Mouse (Mus musculus): ENCODE measurements around the gene Kank2. TPM values are rescaled to one million over a fixed set of nuclear protein-coding genes. Genes with fewer than 3 reads are reported as not detected.
A peak's percentile ranks its signal among the peaks of the same experiment; 100 is the strongest.

Gene Kank2
- polyA plus RNA-seq, 1 experiment from 2014 or later, result 6.4 TPM

DNA sequence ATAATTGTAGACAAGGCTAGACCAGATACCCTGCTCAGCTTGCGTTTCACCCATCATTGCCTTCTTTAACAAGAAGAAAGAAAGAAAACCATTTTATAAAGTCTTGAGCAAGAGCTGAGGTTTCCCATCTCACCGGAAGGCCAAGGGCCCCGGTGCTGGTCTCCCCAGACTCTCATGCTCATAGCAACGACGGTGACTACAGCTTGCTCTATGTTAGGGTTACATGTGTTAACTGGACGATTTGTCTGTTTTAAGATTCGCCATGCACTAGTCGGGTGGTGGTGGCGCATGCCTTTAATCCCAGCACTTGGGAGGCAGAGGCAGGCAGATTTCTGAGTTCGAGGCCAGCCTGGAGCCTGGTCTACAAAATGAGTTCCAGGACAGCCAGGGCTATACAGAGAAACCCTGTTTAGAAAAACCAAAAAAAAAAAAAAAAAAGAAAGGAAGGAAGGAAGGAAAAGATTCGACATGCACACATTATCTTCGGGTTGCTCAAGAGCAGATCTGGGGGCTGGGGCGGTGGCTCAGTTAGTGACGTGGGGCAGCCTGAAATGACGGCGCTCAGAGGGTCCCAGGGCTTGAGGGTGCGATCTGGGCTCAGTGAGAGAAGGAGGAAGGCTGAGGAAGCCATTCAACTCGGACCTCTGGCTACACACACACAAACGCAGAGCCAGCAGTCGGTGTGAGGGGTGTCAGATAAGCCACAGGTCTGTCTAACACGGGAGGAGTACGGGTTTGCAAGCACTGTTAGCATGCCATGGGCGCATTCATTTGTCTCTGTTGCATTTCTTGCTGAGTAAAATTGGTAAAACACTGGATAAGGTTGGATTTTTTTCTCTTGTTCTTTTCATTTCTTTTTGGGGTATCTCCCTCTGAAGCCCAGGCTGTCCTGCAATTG is 73.1 kb downstream of the Kank2 start:
- Histone ChIP-seq H3K27me3 (replicated peaks; ENCODE audit: control insufficient read depth, insufficient read depth, low read length) (no peaks in the 10 kb centered on the region), H3K9ac (ENCODE audit: low read depth, low read length) (peak overlapping the region; percentile 74), H3K4me2 (replicated peaks; ENCODE audit: low read depth) (peak overlapping the region; percentile 77), H3K36me3 (ENCODE audit: control insufficient read depth, insufficient read depth) (no peaks in the 10 kb centered on the region; the same call in 1 of the 2 replicates), H3K4me1 (replicated peaks; ENCODE audit: control insufficient read depth, insufficient read depth, low read length) (peaks cover 9% of the 10 kb centered on the region), H3K4me3 (ENCODE audit: low read depth, low read length) (peak overlapping the region; percentile 79), H3K27ac (ENCODE audit: low read depth, low read length) (peak overlapping the region; percentile 97), H3K9me3 (ENCODE audit: control insufficient read depth) (no peaks in the 10 kb centered on the region)
- no peak for ATAC-seq
- 26% methylated on average over 23 of the region's 23 CpGs for WGBS
- TF ChIP-seq CTCF (IDR thresholded peaks at IDR 0.05; ENCODE audit: low read depth), result no peak

GRCm38 (mm10) chr9:21724147-21724536 is 74.4 kb downstream of the Kank2 start:
- WGBS, result under 1% methylated on average over 18 of the region's 18 CpGs
- Histone ChIP-seq H3K36me3 (ENCODE audit: control insufficient read depth, insufficient read depth) (no peaks in the 10 kb centered on the region; the same call in 1 of the 2 replicates), H3K4me3 (ENCODE audit: low read depth, low read length) (peak overlapping the region; percentile 79), H3K4me2 (replicated peaks; ENCODE audit: low read depth) (peak overlapping the region; percentile 77), H3K9me3 (ENCODE audit: control insufficient read depth) (no peaks in the 10 kb centered on the region), H3K4me1 (replicated peaks; ENCODE audit: control insufficient read depth, insufficient read depth, low read length) (peaks cover 9% of the 10 kb centered on the region), H3K27ac (ENCODE audit: low read depth, low read length) (peak overlapping the region; percentile 97), H3K27me3 (replicated peaks; ENCODE audit: control insufficient read depth, insufficient read depth, low read length) (no peaks in the 10 kb centered on the region), H3K9ac (ENCODE audit: low read depth, low read length) (peak overlapping the region; percentile 74)
- ATAC-seq, result peak; percentile 82
- no peak for TF ChIP-seq CTCF (IDR thresholded peaks at IDR 0.05; ENCODE audit: low read depth)

DNA sequence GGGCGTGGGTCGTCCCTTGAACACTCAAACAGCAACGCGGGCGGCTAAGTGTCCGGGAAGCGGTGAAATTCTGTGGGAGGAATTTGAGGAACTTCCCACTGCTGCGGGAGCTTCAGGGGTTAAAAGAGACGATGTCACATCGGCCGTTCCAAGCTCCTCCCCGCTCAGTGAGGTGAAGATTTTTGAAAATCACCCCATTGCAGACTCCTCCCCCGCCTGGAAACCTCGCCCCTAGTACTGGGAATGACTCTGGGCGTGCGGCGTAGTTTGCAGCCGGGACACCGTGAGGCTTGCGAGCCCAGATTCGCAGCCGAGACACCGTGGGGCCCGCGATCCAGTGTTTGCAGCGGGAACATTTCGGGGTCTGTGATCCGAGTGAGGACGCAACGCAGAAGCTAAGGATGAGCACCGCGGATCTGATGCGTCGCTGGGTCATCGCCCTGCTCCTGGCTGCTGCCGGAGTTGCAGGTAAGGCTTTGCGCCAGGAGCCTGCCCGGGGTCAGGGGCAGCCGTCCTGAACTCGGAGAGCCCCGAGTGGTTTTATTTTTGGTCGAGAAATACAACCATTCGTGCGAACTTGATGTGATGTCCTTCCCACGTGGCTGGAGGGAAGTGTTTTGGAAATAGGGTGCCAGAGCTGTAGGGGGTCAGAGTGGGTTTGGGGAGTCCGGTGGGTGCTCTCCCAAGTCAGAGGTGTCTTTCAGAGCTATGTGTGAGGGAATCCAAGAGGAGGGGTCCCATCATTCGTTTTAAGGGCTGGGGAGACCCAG is 75.0 kb downstream of the Kank2 start, which contains the start of gene Ldlr:
Gene Ldlr (plus strand): TSS at position 107 of the 770 bp plus-strand sequence.
- Histone ChIP-seq H3K27ac (ENCODE audit: low read depth, low read length) (peak within 1 kb of the TSS; percentile 97), H3K9me3 (ENCODE audit: control insufficient read depth) (no peaks in the 10 kb centered on the region), H3K36me3 (ENCODE audit: control insufficient read depth, insufficient read depth) (no peaks in the 10 kb centered on the region), H3K4me3 (ENCODE audit: low read depth, low read length) (peak within 1 kb of the TSS; percentile 79), H3K9ac (ENCODE audit: low read depth, low read length) (peak within 1 kb of the TSS; percentile 74), H3K4me2 (replicated peaks; ENCODE audit: low read depth) (peak within 1 kb of the TSS; percentile 77), H3K4me1 (replicated peaks; ENCODE audit: control insufficient read depth, insufficient read depth, low read length) (peaks cover 4% of the 10 kb centered on the region; the same call in 1 of the 2 replicates), H3K27me3 (replicated peaks; ENCODE audit: control insufficient read depth, insufficient read depth, low read length) (no peaks in the 10 kb centered on the region)
- ATAC-seq, result peak; percentile 80
- no peak for TF ChIP-seq CTCF (IDR thresholded peaks at IDR 0.05; ENCODE audit: low read depth)
- under 1% methylated on average over 47 of the region's 47 CpGs for WGBS

DNA sequence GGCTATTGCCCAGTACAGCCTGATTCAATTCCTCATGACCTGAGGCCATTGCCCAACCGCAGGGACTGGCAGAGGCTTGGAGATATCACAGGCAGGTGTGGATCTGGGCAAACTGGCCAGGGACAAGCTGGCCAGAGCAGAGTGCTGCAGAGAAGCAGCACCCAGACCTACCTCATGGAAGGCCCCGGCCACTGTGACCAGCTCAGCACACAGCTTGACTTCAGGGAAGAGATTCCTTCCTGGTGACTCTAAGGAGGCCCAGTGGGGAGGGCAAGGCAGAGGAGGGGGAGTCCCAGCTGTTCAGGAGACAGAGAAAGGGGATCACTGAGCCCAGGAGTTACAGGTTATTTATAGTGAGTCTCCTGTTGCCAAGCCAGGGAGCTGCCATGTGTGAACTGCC is 77.5 kb downstream of the Kank2 start:
- Histone ChIP-seq H3K27me3 (replicated peaks; ENCODE audit: control insufficient read depth, insufficient read depth, low read length) (no peaks in the 10 kb centered on the region), H3K4me3 (ENCODE audit: low read depth, low read length) (no peak overlapping the region), H3K9ac (ENCODE audit: low read depth, low read length) (no peak overlapping the region), H3K4me2 (replicated peaks; ENCODE audit: low read depth) (no peak overlapping the region), H3K27ac (ENCODE audit: low read depth, low read length) (peak overlapping the region; percentile 72), H3K9me3 (ENCODE audit: control insufficient read depth) (no peaks in the 10 kb centered on the region), H3K4me1 (replicated peaks; ENCODE audit: control insufficient read depth, insufficient read depth, low read length) (peaks cover 3% of the 10 kb centered on the region; the same call in 1 of the 2 replicates), H3K36me3 (ENCODE audit: control insufficient read depth, insufficient read depth) (no peaks in the 10 kb centered on the region)
- no peak for TF ChIP-seq CTCF (IDR thresholded peaks at IDR 0.05; ENCODE audit: low read depth)
- WGBS, result 32% methylated on average over 2 of the region's 2 CpGs
- 0 out of 2 replicates have a peak, but pooled peaks have one; percentile 21 for ATAC-seq

DNA sequence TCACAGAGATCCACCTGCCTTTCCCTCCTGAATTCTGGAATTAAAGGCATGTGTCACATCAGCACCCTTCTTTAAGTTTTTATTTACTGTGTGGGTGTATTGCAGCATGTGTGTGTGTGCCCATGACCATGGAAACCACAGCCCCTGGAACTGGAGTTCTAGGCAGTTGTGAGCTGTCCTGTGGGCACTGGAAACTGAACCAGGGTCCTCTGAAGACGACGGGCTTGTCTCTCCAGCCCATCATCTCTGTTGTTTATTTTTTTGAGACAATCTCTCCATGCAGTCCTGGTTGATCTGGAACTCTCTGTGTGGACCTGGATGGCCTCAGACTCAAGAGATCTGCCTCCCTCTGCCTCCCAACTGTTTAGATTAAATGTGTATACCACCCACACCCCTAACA is 81.5 kb downstream of the Kank2 start:
- Histone ChIP-seq H3K9me3 (ENCODE audit: control insufficient read depth) (no peaks in the 10 kb centered on the region), H3K27ac (ENCODE audit: low read depth, low read length) (no peak overlapping the region), H3K27me3 (replicated peaks; ENCODE audit: control insufficient read depth, insufficient read depth, low read length) (no peaks in the 10 kb centered on the region), H3K4me1 (replicated peaks; ENCODE audit: control insufficient read depth, insufficient read depth, low read length) (no peaks in the 10 kb centered on the region), H3K4me3 (ENCODE audit: low read depth, low read length) (no peak overlapping the region), H3K4me2 (replicated peaks; ENCODE audit: low read depth) (no peak overlapping the region), H3K36me3 (ENCODE audit: control insufficient read depth, insufficient read depth) (no peaks in the 10 kb centered on the region), H3K9ac (ENCODE audit: low read depth, low read length) (no peak overlapping the region)
- no peak for ATAC-seq
- TF ChIP-seq CTCF (IDR thresholded peaks at IDR 0.05; ENCODE audit: low read depth), result no peak
- 86% methylated on average over 2 of the region's 2 CpGs for WGBS

Small RNAs within 50 kb of the gene (microRNA-seq; reads per million reads assigned to microRNA genes)
- 5.7 reads per million, percentile 16 among the genes with 10 or more reads in this experiment for gene Mir7083

Other genes with a start within 250 kb of the Kank2 start
- 15.1 and 15.9 TPM in 2 replicates for gene Timm29, start 206.0 kb downstream of the Kank2 start, polyA plus RNA-seq (2015; fragmentation: Nextera tagmentation; extraction: Ambion mirVana)
- gene Yipf2, start 205.9 kb downstream of the Kank2 start, polyA plus RNA-seq (2015; fragmentation: Nextera tagmentation; extraction: Ambion mirVana), result 19.2 and 20.1 TPM in 2 replicates
- gene Smarca4, start 182.6 kb downstream of the Kank2 start, polyA plus RNA-seq (2015; fragmentation: Nextera tagmentation; extraction: Ambion mirVana), result 22.1 and 24.4 TPM in 2 replicates
- gene Ldlr, start 75.3 kb downstream of the Kank2 start, polyA plus RNA-seq (2015; fragmentation: Nextera tagmentation; extraction: Ambion mirVana), result 22.8 and 26.6 TPM in 2 replicates
- 23.5 and 32.4 TPM in 2 replicates for gene Spc24, start 38.4 kb downstream of the Kank2 start, polyA plus RNA-seq (2015; fragmentation: Nextera tagmentation; extraction: Ambion mirVana)
- 15.9 and 21.1 TPM in 2 replicates for gene Angptl8, start 36.8 kb upstream of the Kank2 start, polyA plus RNA-seq (2015; fragmentation: Nextera tagmentation; extraction: Ambion mirVana)
- gene Dock6, start 53.9 kb upstream of the Kank2 start, polyA plus RNA-seq (2015; fragmentation: Nextera tagmentation; extraction: Ambion mirVana), result 15.5 and 18.4 TPM in 2 replicates
- gene Rab3d, start 119.4 kb upstream of the Kank2 start, polyA plus RNA-seq (2015; fragmentation: Nextera tagmentation; extraction: Ambion mirVana), result 19.9 and 20.3 TPM in 2 replicates
- gene Ccdc159, start 128.7 kb upstream of the Kank2 start, polyA plus RNA-seq (2015; fragmentation: Nextera tagmentation; extraction: Ambion mirVana), result 0.63 and 0.99 TPM in 2 replicates
- gene Tmem205, start 128.8 kb upstream of the Kank2 start, polyA plus RNA-seq (2015; fragmentation: Nextera tagmentation; extraction: Ambion mirVana), result 83.1 and 88.2 TPM in 2 replicates
- gene Plppr2, start 138.3 kb upstream of the Kank2 start, polyA plus RNA-seq (2015; fragmentation: Nextera tagmentation; extraction: Ambion mirVana), result 2.9 and 3.2 TPM in 2 replicates
- gene Swsap1, start 157.0 kb upstream of the Kank2 start, polyA plus RNA-seq (2015; fragmentation: Nextera tagmentation; extraction: Ambion mirVana), result 4.6 and 4.8 TPM in 2 replicates
- gene Epor, start 164.8 kb upstream of the Kank2 start, polyA plus RNA-seq (2015; fragmentation: Nextera tagmentation; extraction: Ambion mirVana), result 3.2 and 3.8 TPM in 2 replicates
- gene Rgl3, start 190.7 kb upstream of the Kank2 start, polyA plus RNA-seq (2015; fragmentation: Nextera tagmentation; extraction: Ambion mirVana), result 2.1 and 2.5 TPM in 2 replicates
- 0.22 and 0.35 TPM in 2 replicates for gene Ccdc151, start 203.9 kb upstream of the Kank2 start, polyA plus RNA-seq (2015; fragmentation: Nextera tagmentation; extraction: Ambion mirVana)
- 98.6 and 104 TPM in 2 replicates for gene Prkcsh, start 204.1 kb upstream of the Kank2 start, polyA plus RNA-seq (2015; fragmentation: Nextera tagmentation; extraction: Ambion mirVana)